Mouse (Mus musculus) kidney, postnatal 0 days (tissue): ENCODE measurements around the gene Rps6ka4. TPM values are rescaled to one million over a fixed set of nuclear protein-coding genes. Genes with fewer than 3 reads are reported as not detected.

ENCODE experiments used
- ATAC-seq: fragments of 200-750 bp; cut with Nextera tagmentation; replicated peaks from 2 replicates; pipeline ENCODE4 v1.8.0; 2017; ENCODE audit warnings: low read depth, moderate number of reproducible peaks, moderate TSS enrichment, moderate library complexity; ENCODE audit not compliant: low FRiP score
- DNase-seq: peaks from one replicate; pipeline ENCODE4 v3.0.0-alpha.2; 2016; ENCODE audit warnings: low spot score
- H3K27ac ChIP-seq: fragments of 300-500 bp; sonication (generic); 2 replicates; pipeline ENCODE4 v1.5.1; 2014; ENCODE audit warnings: mild to moderate bottlenecking
- H3K27me3 ChIP-seq: fragments of 300-500 bp; sonication (generic); 2 replicates; pipeline ENCODE4 v1.6.1; 2014; ENCODE audit warnings: low read length, mixed read lengths; ENCODE audit not compliant: insufficient read depth
- H3K36me3 ChIP-seq: fragments of 300-500 bp; sonication (generic); 2 replicates; pipeline ENCODE4 v1.6.1; 2014; ENCODE audit warnings: low read length, mixed read lengths; ENCODE audit not compliant: insufficient read depth
- H3K4me1 ChIP-seq: fragments of 300-500 bp; sonication (generic); replicated peaks from 2 replicates; pipeline ENCODE4 v1.6.1; 2014; ENCODE audit warnings: antibody characterized with exemption, low read length, mixed read lengths; ENCODE audit not compliant: insufficient read depth
- H3K4me2 ChIP-seq: fragments of 300-500 bp; sonication (generic); 2 replicates; pipeline ENCODE4 v1.6.1; 2014; ENCODE audit warnings: mild to moderate bottlenecking, low read length, moderate library complexity, mixed read lengths
- H3K4me3 ChIP-seq: fragments of 300-500 bp; sonication (generic); replicated peaks from 2 replicates; pipeline ENCODE4 v1.5.1; 2014; ENCODE audit warnings: low read depth, low read length
- H3K9ac ChIP-seq: fragments of 300-500 bp; sonication (generic); 2 replicates; pipeline ENCODE4 v1.6.1; 2014; ENCODE audit warnings: low read depth, low read length
- H3K9me3 ChIP-seq: fragments of 300-500 bp; sonication (generic); replicated peaks from 2 replicates; pipeline ENCODE4 v1.6.1; 2016; ENCODE audit warnings: low read length, inconsistent platforms, mixed read lengths
- CTCF ChIP-seq: IDR thresholded peaks from 2 replicates; pipeline ENCODE4 v1.5.1; 2016; ENCODE audit warnings: antibody characterized with exemption, low read depth, mild to moderate bottlenecking, moderate library complexity
- WGBS: fragments of 180-500 bp; shearing (Covaris S2); extraction: QIAGEN DNeasy Blood & Tissue Kit; methylation state at CpG from one replicate; pipeline ENCODE4 v1.1.7; 2014; 5-methylcytosine and 5-hydroxymethylcytosine counted together
- microRNA-seq: library from miRNA; unstranded; fragments of <30 nt; microRNA quantifications from one replicate; pipeline ENCODE4, GENCODE M21; 2016
- polyA plus RNA-seq: library from polyadenylated mRNA; unstranded; fragments of >200 nt; fragmentation: Nextera tagmentation; extraction: Ambion mirVana; gene quantifications from 2 replicates; pipeline ENCODE4 v1.2.1, GENCODE M21; 2015

Gene Rps6ka4
- polyA plus RNA-seq, 1 experiment from 2014 or later, result 19.6 TPM

DNA sequence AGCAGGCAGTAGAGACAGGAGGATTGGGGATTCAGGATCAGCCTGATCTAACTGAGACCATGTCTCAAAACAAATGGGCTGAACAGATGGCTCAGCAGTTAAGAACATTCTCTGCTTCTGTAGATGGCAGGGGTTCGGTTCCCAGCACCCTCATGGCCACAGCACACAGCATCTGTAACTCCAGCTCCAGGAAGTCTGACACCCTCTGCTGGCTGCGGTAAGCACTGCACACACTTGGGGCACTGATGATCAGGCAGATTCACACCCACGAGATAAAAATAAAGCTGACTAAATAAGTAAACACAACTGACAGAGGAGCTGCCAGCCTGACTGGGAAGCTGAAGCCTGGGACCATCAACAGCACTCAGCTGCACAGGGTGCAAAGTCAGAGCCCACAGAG, 25.5 kb downstream of the Rps6ka4 start:
- TF ChIP-seq CTCF, result no peak
- Histone ChIP-seq H3K27me3 (no peaks in the 10 kb centered on the region), H3K4me2 (no peak overlapping the region), H3K4me3 (no peak overlapping the region), H3K9me3 (no peaks in the 10 kb centered on the region; the same call in 1 of the 2 replicates), H3K9ac (no peak overlapping the region), H3K36me3 (no peaks in the 10 kb centered on the region), H3K27ac (no peak overlapping the region), H3K4me1 (no peaks in the 10 kb centered on the region)
- DNase-seq, result no peak
- ATAC-seq, result no peak
- 80% methylated on average over 3 of the region's 3 CpGs for WGBS

DNA sequence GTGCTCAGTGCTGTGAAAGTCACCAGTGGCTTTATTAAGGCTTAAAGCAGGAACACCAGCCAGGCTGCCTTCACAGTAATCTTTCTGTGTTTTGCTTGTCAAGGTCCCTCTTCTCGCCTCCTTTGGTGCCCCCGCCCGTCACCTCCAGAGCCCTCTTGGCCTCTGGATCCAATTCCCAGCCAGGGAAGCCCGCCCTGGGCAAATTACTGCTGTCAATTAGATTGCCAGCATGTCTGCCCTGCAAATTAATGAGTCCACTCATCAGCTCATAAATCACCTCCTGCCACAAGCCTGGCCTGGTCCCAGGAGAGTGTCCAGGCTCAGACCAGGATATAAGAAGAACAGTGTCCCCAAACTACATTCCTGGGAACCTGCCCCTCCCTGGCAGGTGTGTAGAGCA, 26.1 kb downstream of the Rps6ka4 start:
- Histone ChIP-seq H3K9me3 (no peaks in the 10 kb centered on the region; the same call in 1 of the 2 replicates), H3K9ac (no peak overlapping the region), H3K36me3 (no peaks in the 10 kb centered on the region), H3K4me3 (no peak overlapping the region), H3K4me2 (no peak overlapping the region), H3K27ac (no peak overlapping the region), H3K4me1 (no peaks in the 10 kb centered on the region), H3K27me3 (no peaks in the 10 kb centered on the region)
- no peak for DNase-seq
- 0 out of 2 replicates have a peak, but pooled peaks have one; percentile 36 for ATAC-seq
- TF ChIP-seq CTCF, result no peak
- 19% methylated on average over 4 of the region's 4 CpGs for WGBS

Small RNA genes within 50 kb of the gene (microRNA-seq; reads per million reads assigned to microRNA genes)
- gene Mir5046, result not detected

Other genes with a start within 250 kb of the Rps6ka4 start
- 0.73 and 0.87 TPM in 2 replicates for gene Ccdc88b, start 17.6 kb upstream of the Rps6ka4 start, polyA plus RNA-seq
- gene Trmt112, start 69.1 kb upstream of the Rps6ka4 start, polyA plus RNA-seq, result 137 and 142 TPM in 2 replicates
- gene Prdx5, start 69.5 kb upstream of the Rps6ka4 start, polyA plus RNA-seq, result 822 and 884 TPM in 2 replicates
- 22.7 and 23.0 TPM in 2 replicates for gene Esrra, start 81.2 kb upstream of the Rps6ka4 start, polyA plus RNA-seq
- 3.9 and 4.0 TPM in 2 replicates for gene Catsperz, start 84.7 kb upstream of the Rps6ka4 start, polyA plus RNA-seq
- gene Kcnk4, start 93.9 kb upstream of the Rps6ka4 start, polyA plus RNA-seq, result 0.46 and 0.69 TPM in 2 replicates
- gene Bad, start 101.2 kb upstream of the Rps6ka4 start, polyA plus RNA-seq, result 75.8 and 76.5 TPM in 2 replicates
- gene Gpr137, start 101.8 kb upstream of the Rps6ka4 start, polyA plus RNA-seq, result 32.6 and 33.1 TPM in 2 replicates
- gene Ppp1r14b, start 134.3 kb upstream of the Rps6ka4 start, polyA plus RNA-seq, result 144 and 174 TPM in 2 replicates
- 24.6 and 28.5 TPM in 2 replicates for gene Plcb3, start 135.8 kb upstream of the Rps6ka4 start, polyA plus RNA-seq
- gene Fkbp2, start 139.9 kb upstream of the Rps6ka4 start, polyA plus RNA-seq, result 128 and 129 TPM in 2 replicates
- 52.8 and 56.6 TPM in 2 replicates for gene Vegfb, start 147.0 kb upstream of the Rps6ka4 start, polyA plus RNA-seq
- 30.7 and 32.1 TPM in 2 replicates for gene Dnajc4, start 151.9 kb upstream of the Rps6ka4 start, polyA plus RNA-seq
- gene Nudt22, start 155.5 kb upstream of the Rps6ka4 start, polyA plus RNA-seq, result 39.0 and 40.8 TPM in 2 replicates
- 14.5 and 14.7 TPM in 2 replicates for gene Trpt1, start 155.5 kb upstream of the Rps6ka4 start, polyA plus RNA-seq
- 3.5 and 4.3 TPM in 2 replicates for gene Fermt3, start 178.8 kb upstream of the Rps6ka4 start, polyA plus RNA-seq
- gene Stip1, start 199.3 kb upstream of the Rps6ka4 start, polyA plus RNA-seq, result 131 and 149 TPM in 2 replicates
- 28.0 and 35.5 TPM in 2 replicates for gene Macrod1, start 216.2 kb upstream of the Rps6ka4 start, polyA plus RNA-seq